40 mouse cellular contexts compared by ENCODE assay signal in genomic region chr1:80496360-80496759, GRCm38 (mm10). TPM values are rescaled to one million over a fixed set of nuclear protein-coding genes. Genes with fewer than 3 reads are reported as not detected.
DNase-seq lines count a peak whose midpoint lies in the region; ATAC-seq and TF ChIP-seq lines count a peak whose summit lies in the region.
"Had no signal": no experiment of that assay in that cellular context is flagged by ENCODE, and none has a peak within 500 bp of the region (broad histone marks: within the 10 kb centered on the region; RNA-seq: fewer than 3 reads in every experiment).

No protein-coding gene starts in this region.

- ATAC-seq in megakaryocyte, adult 5-6 weeks (ENCODE audit: poor library complexity, severe bottlenecking): peak; percentile 63
- ATAC-seq in erythroid progenitor cell, adult 5-6 weeks (replicated peaks; ENCODE audit: low FRiP score, poor library complexity, severe bottlenecking): no peak
- ATAC-seq: forebrain, embryonic 14.5 days; hindbrain, embryonic 16.5 days; intestine, embryonic 16.5 days; liver, embryonic 12.5 days; liver, postnatal 0 days; lung, postnatal 0 days had no signal

- no peak for TF ChIP-seq CTCF in lung, adult 2 months (IDR thresholded peaks at IDR 0.05; ENCODE audit: insufficient read depth, low read length)

- H3K4me1 ChIP-seq in lung, adult 2 months (ENCODE audit: control insufficient read depth, insufficient read depth, low read length): no peaks in the 10 kb centered on the region
- H3K4me1 ChIP-seq: heart, embryonic 10.5 days; heart, embryonic 15.5 days; liver, embryonic 12.5 days had no signal

- peak; percentile 6 for DNase-seq in lung, postnatal 36 days
- DNase-seq in lung, adult 2 months: no peak
- DNase-seq in NIH3T3 (ENCODE audit: low read depth): peak; percentile 39
- DNase-seq in kidney, postnatal 14 days: no peak
- DNase-seq in urinary bladder, postnatal 4 days (ENCODE audit: low spot score in 2 of 2): no peak
- DNase-seq: adrenal gland, adult 8-10 months; cerebellum, adult 8-10 months; cerebellum, postnatal 36 days; kidney, adult 8-10 months; layer of hippocampus, postnatal 36 days; left cerebral cortex, postnatal 4 days; liver, postnatal 0 days; midbrain, embryonic 14.5 days; right cerebral cortex, postnatal 25 days; spleen, adult 18-20 months; thymus, adult 2 months; thymus, postnatal 36 days had no signal

- H3K4me3 ChIP-seq in lung, adult 2 months (replicated peaks; ENCODE audit: extremely low read depth, low read depth, low read length): no peak overlapping the region
- H3K4me3 ChIP-seq: heart, embryonic 10.5 days; heart, embryonic 15.5 days; liver, embryonic 12.5 days had no signal

- no peak for TF ChIP-seq POLR2A in lung, adult 2 months (IDR thresholded peaks at IDR 0.05; ENCODE audit: borderline replicate concordance, extremely low read depth, low read depth, low read length)

- 71% methylated on average over 4 of the region's 4 CpGs for WGBS in lung, adult 2 months

RNA-seq across cellular contexts. Expression of gene Gm45261, which starts 35.1 kb away (rescaled TPM):
- polyA plus RNA-seq in lung, adult 2 months (2012; rRNA removed): not detected in 2 replicates
- not detected in 2 replicates for total RNA-seq in megakaryocyte, adult 5-6 weeks (2015)
- total RNA-seq in megakaryocyte, adult 5-6 weeks (2017): not detected in 2 replicates
- not detected in 2 replicates for total RNA-seq in erythroid progenitor cell, adult 5-6 weeks (2015; ENCODE audit: low replicate concordance)
- total RNA-seq in erythroid progenitor cell, adult 5-6 weeks (2017; ENCODE audit: low replicate concordance): not detected in 2 replicates
- total RNA-seq: adrenal gland, adult 8-10 months; adrenal gland, postnatal 4 days; gastrocnemius, adult 8-10 months; heart, postnatal 25 days; layer of hippocampus, adult 8-10 months; layer of hippocampus, postnatal 36 days; left cerebral cortex, postnatal 4 days; neutrophil, adult 5-6 weeks had no signal
- polyA plus RNA-seq: C2C12; embryonic facial prominence, embryonic 11.5 days; forebrain, embryonic 14.5 days; frontal cortex, adult 2 months; gonadal fat pad, adult 2 months; heart, embryonic 10.5 days; heart, embryonic 15.5 days; hindbrain, embryonic 11.5 days; hindbrain, embryonic 16.5 days; intestine, embryonic 16.5 days; kidney, postnatal 0 days; limb, embryonic 14.5 days; liver, embryonic 12.5 days; liver, postnatal 0 days; lung, postnatal 0 days; macrophage; midbrain, embryonic 14.5 days; stomach, embryonic 16.5 days; thymus, adult 2 months had no signal

Comparison
In these comparisons a context has a peak if more than half of its experiments do, and no peak if none do; other contexts are left out.
1. DNase-seq: peak in lung, postnatal 36 days (single experiment) and NIH3T3 (single experiment); none in lung, adult 2 months (single experiment), kidney, postnatal 14 days (single experiment) and urinary bladder, postnatal 4 days (0 of 2).